Mouse (Mus musculus): ENCODE measurements around the gene Cdsn. TPM values are rescaled to one million over a fixed set of nuclear protein-coding genes. Genes with fewer than 3 reads are reported as not detected.
A peak's percentile ranks its signal among the peaks of the same experiment; 100 is the strongest.

Cdsn gene
- polyA plus RNA-seq, 1 experiment from 2014 or later = 0.28 TPM

DNA sequence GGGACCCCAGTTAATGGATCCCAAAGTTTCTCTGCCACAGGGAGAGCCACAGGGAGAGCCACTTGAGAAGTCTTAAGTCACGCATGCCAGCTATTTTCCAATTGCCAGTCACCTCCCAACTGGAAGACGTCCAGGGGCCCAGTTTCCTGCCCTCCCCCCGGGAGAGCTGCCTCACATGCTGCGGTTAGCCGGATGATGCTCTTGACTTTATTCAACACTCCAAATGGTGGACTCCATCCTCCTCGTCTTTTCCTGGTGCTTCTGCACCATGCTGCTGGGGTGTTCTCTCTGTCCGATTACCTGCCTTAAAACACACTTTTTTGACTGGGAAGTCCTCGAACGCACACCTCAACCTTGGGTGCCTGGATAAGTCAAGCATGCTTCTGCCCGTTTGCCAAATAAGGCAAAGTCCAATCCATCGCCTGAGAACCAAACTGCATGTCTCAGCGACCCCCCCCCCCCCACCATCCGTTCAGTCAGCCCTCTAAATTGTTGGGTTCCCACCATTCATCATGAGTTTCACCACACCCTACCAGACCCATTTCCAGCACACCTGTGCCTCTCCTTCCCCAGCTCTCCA lies 4.3 kb downstream of the Cdsn start:
- Histone ChIP-seq H3K4me2 (ENCODE audit: low read length) (no peak overlapping the region), H3K4me1 (ENCODE audit: control insufficient read depth, insufficient read depth, low read depth, low read length) (no peaks in the 10 kb centered on the region), H3K9ac (ENCODE audit: low read depth, low read length) (no peak overlapping the region), H3K36me3 (ENCODE audit: control insufficient read depth, insufficient read depth, low read length) (no peaks in the 10 kb centered on the region), H3K27me3 (replicated peaks; ENCODE audit: control insufficient read depth, insufficient read depth, low read length) (no peaks in the 10 kb centered on the region), H3K9me3 (ENCODE audit: control insufficient read depth, low read length) (no peaks in the 10 kb centered on the region), H3K4me3 (ENCODE audit: low read length) (no peak overlapping the region), H3K27ac (ENCODE audit: low read depth, low read length) (no peak overlapping the region)
- WGBS = 90% methylated on average over 12 of the region's 13 CpGs
- ATAC-seq = no peak

DNA sequence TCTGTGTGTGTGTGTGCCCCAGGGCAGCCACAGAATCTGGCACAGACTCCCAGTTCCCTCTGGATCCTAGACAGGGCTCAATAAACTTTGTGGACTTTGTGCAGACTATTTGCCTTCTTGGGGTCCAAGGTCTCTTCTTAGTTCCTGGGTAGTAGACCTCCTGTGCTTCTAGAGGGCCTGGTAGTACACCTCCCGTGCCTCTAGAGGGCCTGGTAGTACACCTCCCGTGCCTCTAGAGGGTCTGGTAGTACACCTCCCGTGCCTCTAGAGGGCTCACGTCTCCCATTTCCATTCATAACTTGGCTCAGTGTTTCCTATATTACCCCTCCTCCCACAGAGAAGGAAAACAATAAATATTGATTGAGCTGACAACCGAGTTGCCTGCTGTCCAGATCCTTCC lies 4.9 kb downstream of the Cdsn start:
- ATAC-seq = no peak
- no peaks in the 10 kb centered on the region for H3K36me3 ChIP-seq (ENCODE audit: control insufficient read depth, insufficient read depth, low read length)
- H3K27ac ChIP-seq (ENCODE audit: low read depth, low read length) = no peak overlapping the region
- no peak overlapping the region for H3K4me2 ChIP-seq (ENCODE audit: low read length)
- H3K4me3 ChIP-seq (ENCODE audit: low read length) = no peak overlapping the region
- no peak overlapping the region for H3K9ac ChIP-seq (ENCODE audit: low read depth, low read length)
- 28% methylated on average over 5 of the region's 5 CpGs for WGBS
- H3K27me3 ChIP-seq (replicated peaks; ENCODE audit: control insufficient read depth, insufficient read depth, low read length) = no peaks in the 10 kb centered on the region
- H3K4me1 ChIP-seq (ENCODE audit: control insufficient read depth, insufficient read depth, low read depth, low read length) = no peaks in the 10 kb centered on the region
- no peaks in the 10 kb centered on the region for H3K9me3 ChIP-seq (ENCODE audit: control insufficient read depth, low read length)

DNA sequence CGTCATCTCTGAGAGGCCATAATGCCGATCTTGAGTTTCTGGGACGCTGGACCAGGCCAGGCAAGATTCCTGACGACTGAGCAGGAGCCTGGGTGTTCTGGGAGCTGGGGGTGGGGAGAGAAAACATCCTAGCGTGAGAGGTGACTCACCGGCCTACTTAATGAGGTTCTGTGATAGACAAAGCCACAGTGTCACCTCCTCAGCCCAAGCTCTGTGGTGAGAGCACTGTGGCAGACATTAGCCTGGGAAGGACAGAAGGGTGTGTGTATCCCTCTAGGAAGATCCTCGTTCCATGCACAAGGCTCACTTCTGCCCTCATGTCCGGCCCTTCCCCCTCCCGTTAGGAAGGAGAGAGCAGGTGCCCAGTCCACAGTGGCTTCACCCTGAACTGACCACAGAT lies 5.4 kb downstream of the Cdsn start:
- H3K9ac ChIP-seq (ENCODE audit: low read depth, low read length) = no peak overlapping the region
- H3K9me3 ChIP-seq (ENCODE audit: control insufficient read depth, low read length) = no peaks in the 10 kb centered on the region
- no peak for ATAC-seq
- no peaks in the 10 kb centered on the region for H3K27me3 ChIP-seq (replicated peaks; ENCODE audit: control insufficient read depth, insufficient read depth, low read length)
- H3K27ac ChIP-seq (ENCODE audit: low read depth, low read length) = no peak overlapping the region
- no peak overlapping the region for H3K4me2 ChIP-seq (ENCODE audit: low read length)
- H3K4me3 ChIP-seq (ENCODE audit: low read length) = no peak overlapping the region
- H3K4me1 ChIP-seq (ENCODE audit: control insufficient read depth, insufficient read depth, low read depth, low read length) = no peaks in the 10 kb centered on the region
- H3K36me3 ChIP-seq (ENCODE audit: control insufficient read depth, insufficient read depth, low read length) = no peaks in the 10 kb centered on the region
- WGBS = 81% methylated on average over 9 of the region's 9 CpGs

DNA sequence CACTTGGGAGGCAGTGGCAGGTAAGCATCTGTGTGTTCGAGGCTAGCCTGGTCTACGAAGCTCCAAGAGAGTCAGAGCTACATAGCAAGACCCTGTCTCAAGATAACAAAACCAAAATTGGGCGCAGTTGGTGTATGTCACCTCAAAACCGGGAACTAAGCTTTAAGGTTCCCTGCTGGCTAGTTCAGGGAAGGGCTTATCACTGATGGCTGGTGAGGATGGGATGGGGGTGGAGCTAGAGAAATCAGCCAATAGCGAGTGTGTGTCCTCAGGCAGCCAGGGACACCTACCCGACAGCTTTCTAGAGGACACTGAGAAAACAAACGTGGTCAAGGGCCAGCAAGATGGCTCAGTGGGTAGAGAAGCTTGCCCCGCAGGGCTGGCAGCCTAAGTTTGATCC lies 6.3 kb downstream of the Cdsn start:
- no peak overlapping the region for H3K9ac ChIP-seq (ENCODE audit: low read depth, low read length)
- no peaks in the 10 kb centered on the region for H3K4me1 ChIP-seq (ENCODE audit: control insufficient read depth, insufficient read depth, low read depth, low read length)
- no peaks in the 10 kb centered on the region for H3K9me3 ChIP-seq (ENCODE audit: control insufficient read depth, low read length)
- ATAC-seq = no peak
- H3K4me2 ChIP-seq (ENCODE audit: low read length) = no peak overlapping the region
- WGBS = 68% methylated on average over 8 of the region's 8 CpGs
- H3K27me3 ChIP-seq (replicated peaks; ENCODE audit: control insufficient read depth, insufficient read depth, low read length) = no peaks in the 10 kb centered on the region
- no peaks in the 10 kb centered on the region for H3K36me3 ChIP-seq (ENCODE audit: control insufficient read depth, insufficient read depth, low read length)
- H3K4me3 ChIP-seq (ENCODE audit: low read length) = no peak overlapping the region
- H3K27ac ChIP-seq (ENCODE audit: low read depth, low read length) = no peak overlapping the region

DNA sequence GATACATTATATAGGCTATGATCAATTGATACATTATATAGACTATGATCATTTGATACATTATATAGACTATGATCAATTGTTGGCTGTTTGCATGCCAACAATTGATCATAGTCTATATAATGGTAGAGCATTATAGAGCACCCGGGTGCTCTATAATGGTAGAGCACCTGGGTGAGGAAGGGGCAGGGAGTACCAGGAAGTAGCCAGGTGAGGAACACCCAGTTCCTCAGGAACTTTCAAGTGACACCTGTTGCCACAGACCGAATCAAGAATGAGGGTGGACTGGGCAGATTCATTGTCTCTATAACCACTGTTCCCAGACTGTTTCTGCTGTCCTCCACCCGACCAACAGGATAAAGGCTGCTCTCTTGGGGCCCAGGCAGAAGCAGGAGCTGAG lies 15.2 kb downstream of the Cdsn start, which contains the start of gene 2300002M23Rik:
Gene 2300002M23Rik (plus strand): TSS at position 301 of the 400 bp plus-strand sequence.
- no peak for ATAC-seq
- no peak within 1 kb of the TSS for H3K4me2 ChIP-seq (ENCODE audit: low read length)
- no peak within 1 kb of the TSS for H3K27ac ChIP-seq (ENCODE audit: low read depth, low read length)
- no peak within 1 kb of the TSS; the same call in 1 of the 2 replicates for H3K9ac ChIP-seq (ENCODE audit: low read depth, low read length)
- H3K27me3 ChIP-seq (replicated peaks; ENCODE audit: control insufficient read depth, insufficient read depth, low read length) = 0 out of 2 replicates have a peak, but pooled peaks cover 4% of the 10 kb centered on the region
- WGBS = 63% methylated on average over 3 of the region's 3 CpGs
- no peaks in the 10 kb centered on the region for H3K9me3 ChIP-seq (ENCODE audit: control insufficient read depth, low read length)
- peaks cover 10% of the 10 kb centered on the region for H3K4me1 ChIP-seq (ENCODE audit: control insufficient read depth, insufficient read depth, low read depth, low read length)
- no peak within 1 kb of the TSS for H3K4me3 ChIP-seq (ENCODE audit: low read length)
- H3K36me3 ChIP-seq (ENCODE audit: control insufficient read depth, insufficient read depth, low read length) = no peaks in the 10 kb centered on the region

DNA sequence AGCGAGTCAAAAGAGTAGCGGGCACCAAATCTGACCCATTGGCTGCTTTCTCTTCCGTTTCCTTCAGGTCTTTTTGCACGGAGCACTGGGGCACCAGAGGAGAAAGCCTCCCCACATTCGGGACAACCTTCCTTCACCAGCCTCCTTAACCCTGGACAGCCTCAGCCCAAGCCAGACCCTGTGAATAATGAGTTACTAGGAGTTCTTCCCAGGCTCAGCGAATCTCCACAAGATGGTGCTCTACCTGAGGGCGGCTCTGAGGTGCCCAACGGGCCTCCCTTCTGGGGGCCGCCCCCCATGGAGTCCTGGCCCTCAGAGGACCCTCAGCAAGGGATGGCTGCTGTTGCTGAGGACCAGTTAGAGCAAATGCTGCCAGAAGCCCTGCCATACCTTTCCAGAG lies 15.8 kb downstream of the Cdsn start:
- no peak for ATAC-seq
- Histone ChIP-seq H3K4me3 (ENCODE audit: low read length) (no peak overlapping the region), H3K27me3 (replicated peaks; ENCODE audit: control insufficient read depth, insufficient read depth, low read length) (0 out of 2 replicates have a peak, but pooled peaks cover 4% of the 10 kb centered on the region), H3K27ac (ENCODE audit: low read depth, low read length) (no peak overlapping the region), H3K9ac (ENCODE audit: low read depth, low read length) (no peak overlapping the region; the same call in 1 of the 2 replicates), H3K9me3 (ENCODE audit: control insufficient read depth, low read length) (no peaks in the 10 kb centered on the region), H3K4me2 (ENCODE audit: low read length) (no peak overlapping the region), H3K4me1 (ENCODE audit: control insufficient read depth, insufficient read depth, low read depth, low read length) (peaks cover 10% of the 10 kb centered on the region), H3K36me3 (ENCODE audit: control insufficient read depth, insufficient read depth, low read length) (no peaks in the 10 kb centered on the region)
- 27% methylated on average over 9 of the region's 9 CpGs for WGBS

DNA sequence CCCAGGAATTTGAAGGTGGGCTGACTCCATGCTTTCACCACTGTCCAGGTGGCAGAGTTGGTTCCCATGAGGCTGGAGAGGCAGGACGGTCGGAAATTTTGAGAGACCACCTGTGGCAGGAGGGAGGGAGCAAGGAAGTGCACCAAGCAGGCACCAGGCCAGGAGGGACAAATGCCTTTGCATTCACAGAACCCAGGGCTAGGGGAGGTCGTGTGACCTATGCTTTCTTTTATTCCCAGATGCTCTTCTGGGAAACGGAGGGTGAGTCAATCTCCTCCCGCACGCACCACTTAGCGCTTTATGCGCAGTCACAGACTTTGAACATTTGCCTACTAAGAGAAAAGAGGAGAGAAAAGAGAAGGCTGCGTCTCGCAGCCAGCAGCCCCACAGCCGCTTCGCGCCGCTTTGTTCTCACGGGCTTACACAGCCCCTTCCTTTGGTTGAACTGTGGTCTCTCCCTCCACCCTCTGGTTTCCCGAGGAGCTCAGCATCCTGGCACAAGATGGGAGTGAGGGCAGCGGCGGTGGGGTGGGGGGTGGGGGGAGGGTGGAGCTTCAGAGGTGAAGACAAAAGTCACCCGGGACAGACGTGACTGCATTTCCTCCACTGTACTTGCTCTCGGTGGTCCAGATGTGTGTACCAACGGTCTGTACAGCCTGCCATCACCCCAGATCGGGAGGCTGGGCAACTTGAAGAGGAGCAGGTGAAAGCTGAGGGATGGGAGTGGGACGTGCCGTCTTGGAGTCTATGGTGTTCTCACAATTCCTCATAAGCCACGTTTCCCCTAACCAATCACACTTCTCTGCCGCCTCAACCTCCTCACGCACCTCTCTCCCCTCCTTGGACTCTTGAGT lies 17.4 kb downstream of the Cdsn start:
- Histone ChIP-seq H3K9ac (ENCODE audit: low read depth, low read length) (peak overlapping the region; percentile 59), H3K36me3 (ENCODE audit: control insufficient read depth, insufficient read depth, low read length) (no peaks in the 10 kb centered on the region), H3K4me3 (ENCODE audit: low read length) (peak overlapping the region; percentile 34), H3K27ac (ENCODE audit: low read depth, low read length) (no peak overlapping the region), H3K4me2 (ENCODE audit: low read length) (peak overlapping the region; percentile 67), H3K4me1 (ENCODE audit: control insufficient read depth, insufficient read depth, low read depth, low read length) (peaks cover 10% of the 10 kb centered on the region), H3K27me3 (replicated peaks; ENCODE audit: control insufficient read depth, insufficient read depth, low read length) (0 out of 2 replicates have a peak, but pooled peaks cover 4% of the 10 kb centered on the region), H3K9me3 (ENCODE audit: control insufficient read depth, low read length) (no peaks in the 10 kb centered on the region)
- peak; percentile 75 for ATAC-seq
- WGBS = 3% methylated on average over 28 of the region's 28 CpGs

DNA sequence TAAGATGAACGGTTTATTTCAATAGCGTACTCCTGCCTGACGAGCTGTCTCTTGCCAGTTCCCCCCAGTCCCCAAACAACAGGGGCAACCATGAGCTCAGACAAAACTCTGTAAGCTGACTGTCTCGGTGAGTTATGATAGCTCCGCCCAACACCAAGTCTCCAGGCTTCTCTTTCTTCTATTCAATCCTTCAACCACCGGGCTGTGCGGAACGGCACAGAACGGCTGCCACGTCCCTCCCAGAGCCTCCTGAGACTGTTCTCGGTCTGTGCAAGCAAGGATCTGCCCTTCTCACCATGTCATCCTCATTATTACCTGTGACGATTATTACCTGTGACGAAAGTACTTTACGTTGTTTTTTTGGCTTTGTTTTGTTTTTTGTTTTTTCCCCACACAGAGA lies 18.9 kb downstream of the Cdsn start:
- H3K27me3 ChIP-seq (replicated peaks; ENCODE audit: control insufficient read depth, insufficient read depth, low read length) = 0 out of 2 replicates have a peak, but pooled peaks cover 4% of the 10 kb centered on the region
- H3K9me3 ChIP-seq (ENCODE audit: control insufficient read depth, low read length) = no peaks in the 10 kb centered on the region
- H3K36me3 ChIP-seq (ENCODE audit: control insufficient read depth, insufficient read depth, low read length) = no peaks in the 10 kb centered on the region
- 63% methylated on average over 14 of the region's 14 CpGs for whole genome bisulfite sequencing
- no peak overlapping the region for H3K27ac ChIP-seq (ENCODE audit: low read depth, low read length)
- H3K4me2 ChIP-seq (ENCODE audit: low read length) = no peak overlapping the region
- ATAC-seq = no peak
- H3K4me3 ChIP-seq (ENCODE audit: low read length) = no peak overlapping the region
- H3K9ac ChIP-seq (ENCODE audit: low read depth, low read length) = no peak overlapping the region
- H3K4me1 ChIP-seq (ENCODE audit: control insufficient read depth, insufficient read depth, low read depth, low read length) = peaks cover 10% of the 10 kb centered on the region

DNA sequence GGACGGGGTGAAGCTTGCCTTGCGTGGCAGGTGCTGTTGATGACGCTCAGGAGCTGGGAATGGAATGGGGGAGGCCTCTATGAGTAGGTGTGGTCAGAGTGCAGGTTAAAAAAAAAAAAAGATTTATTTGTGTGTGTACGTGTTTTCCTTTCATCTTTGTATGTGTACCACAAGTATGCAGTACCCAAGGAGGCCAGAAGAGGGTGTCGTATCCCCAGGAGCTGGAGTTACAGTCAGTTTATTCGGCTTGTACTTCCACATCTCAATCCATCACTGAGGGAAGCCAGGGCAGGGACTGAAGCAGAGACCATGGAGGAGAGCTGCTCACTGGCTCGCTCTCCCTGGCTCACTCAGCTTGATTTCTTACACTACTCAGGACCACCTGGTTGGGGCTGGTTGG lies 19.5 kb downstream of the Cdsn start:
- Histone ChIP-seq H3K4me1 (ENCODE audit: control insufficient read depth, insufficient read depth, low read depth, low read length) (peaks cover 10% of the 10 kb centered on the region), H3K27me3 (replicated peaks; ENCODE audit: control insufficient read depth, insufficient read depth, low read length) (0 out of 2 replicates have a peak, but pooled peaks cover 4% of the 10 kb centered on the region), H3K27ac (ENCODE audit: low read depth, low read length) (no peak overlapping the region), H3K4me2 (ENCODE audit: low read length) (no peak overlapping the region), H3K36me3 (ENCODE audit: control insufficient read depth, insufficient read depth, low read length) (no peaks in the 10 kb centered on the region), H3K9me3 (ENCODE audit: control insufficient read depth, low read length) (no peaks in the 10 kb centered on the region), H3K9ac (ENCODE audit: low read depth, low read length) (no peak overlapping the region), H3K4me3 (ENCODE audit: low read length) (no peak overlapping the region)
- 96% methylated on average over 7 of the region's 7 CpGs for WGBS
- no peak for ATAC-seq
